Mouse (Mus musculus): Measurements from ENCODE around the gene Pdlim5. TPM values are rescaled to one million over a fixed set of nuclear protein-coding genes. Genes with fewer than 3 reads are reported as not detected.
A peak's percentile ranks its signal among the peaks of the same experiment; 100 is the strongest.

Pdlim5 gene
- polyA plus RNA-seq, 1 experiment from 2014 or later = 29.1 TPM

DNA sequence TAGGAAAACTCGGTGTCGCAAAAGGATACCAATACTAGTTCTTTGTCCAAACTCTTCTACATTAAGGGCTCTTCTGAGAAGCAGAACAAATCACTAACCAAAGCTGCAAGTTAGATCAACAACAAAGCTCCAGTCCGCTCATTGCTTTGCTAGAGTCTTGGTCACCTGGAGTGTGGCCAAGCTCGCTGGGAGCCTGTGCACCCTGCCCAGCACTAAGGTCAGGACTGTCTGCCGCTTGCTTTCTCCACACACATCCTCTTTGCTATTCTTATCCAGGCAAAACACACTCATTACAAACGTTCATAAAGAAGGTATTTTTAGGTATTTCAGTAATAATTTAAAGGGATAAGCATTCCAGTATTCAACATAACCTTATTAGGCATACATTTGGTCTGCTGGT is 73.6 kb downstream of the Pdlim5 start:
- no peak overlapping the region for H3K27ac ChIP-seq (ENCODE audit: low read depth, low read length)

DNA sequence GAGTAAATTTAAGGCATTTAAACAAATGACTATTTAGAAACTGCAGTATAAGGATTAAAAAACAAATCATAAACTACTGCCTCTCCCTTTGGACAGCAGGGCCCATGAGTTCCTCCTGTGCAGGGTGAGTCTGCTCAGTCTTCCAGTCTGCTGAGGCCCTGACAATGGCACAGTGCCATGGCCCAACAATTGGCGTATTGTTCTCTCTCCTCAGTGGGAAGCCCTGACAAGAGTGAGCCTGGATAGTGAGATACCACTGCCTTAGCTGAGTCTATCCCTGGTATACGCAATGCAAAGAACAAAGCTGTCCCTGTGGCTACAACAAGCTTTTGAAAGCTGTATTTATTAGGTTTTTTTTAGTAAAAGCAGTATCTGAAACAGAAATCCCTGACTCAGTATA is 77.3 kb downstream of the Pdlim5 start:
- 76% methylated on average over 2 of the region's 2 CpGs for WGBS
- no peak for DNase-seq (ENCODE audit: low spot score)

More for the DNA sequence above, 73.6 kb downstream of the Pdlim5 start:
- 73% methylated on average over 6 of the region's 6 CpGs for WGBS
- no peaks in the 10 kb centered on the region for H3K4me1 ChIP-seq (replicated peaks; ENCODE audit: control insufficient read depth, insufficient read depth, low read length)
- DNase-seq (ENCODE audit: low spot score) (no peak), ATAC-seq (replicated peaks; ENCODE audit: low FRiP score) (no peak)
- H3K9ac ChIP-seq (ENCODE audit: low read depth, low read length) = no peak overlapping the region
- H3K4me2 ChIP-seq = no peak overlapping the region
- H3K27me3 ChIP-seq (replicated peaks; ENCODE audit: control insufficient read depth, insufficient read depth, low read length) = no peaks in the 10 kb centered on the region
- H3K9me3 ChIP-seq (ENCODE audit: control insufficient read depth, low read length) = no peaks in the 10 kb centered on the region
- H3K4me3 ChIP-seq (ENCODE audit: low read depth, low read length) = no peak overlapping the region
- H3K36me3 ChIP-seq (ENCODE audit: control insufficient read depth, insufficient read depth, low read length) = no peaks in the 10 kb centered on the region

DNA sequence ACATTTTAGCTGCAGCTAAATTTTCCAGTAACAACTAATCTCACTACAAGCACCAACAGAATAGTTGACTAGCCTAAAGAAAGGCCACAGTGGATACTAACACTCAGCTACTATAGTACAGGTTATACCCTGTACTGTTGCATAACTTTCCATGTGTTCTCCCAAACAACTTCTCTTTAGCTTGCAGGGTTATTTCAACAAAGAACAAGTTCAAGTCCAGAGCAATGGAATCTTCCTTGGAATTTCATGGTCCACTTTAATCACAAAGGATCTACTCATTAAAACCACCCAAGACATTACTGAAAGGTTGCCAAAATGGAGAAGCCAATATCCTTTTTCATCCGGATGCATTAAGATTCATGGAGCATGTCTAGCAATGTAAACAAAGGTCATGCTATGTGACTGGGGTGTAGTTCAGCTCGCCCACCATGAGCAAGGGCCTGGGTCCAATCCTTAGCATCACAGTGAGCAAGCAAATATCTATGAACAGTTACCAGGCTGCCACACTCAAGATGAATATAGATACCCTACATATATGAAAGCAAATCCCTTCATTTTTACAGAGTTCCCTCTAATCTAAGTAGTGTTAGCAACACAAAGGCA is 79.3 kb downstream of the Pdlim5 start:
- H3K4me1 ChIP-seq (replicated peaks; ENCODE audit: control insufficient read depth, insufficient read depth, low read length) = no peaks in the 10 kb centered on the region
- 82% methylated on average over 2 of the region's 2 CpGs for WGBS
- no peak overlapping the region for H3K9ac ChIP-seq (ENCODE audit: low read depth, low read length)
- DNase-seq (ENCODE audit: low spot score) (no peak), ATAC-seq (replicated peaks; ENCODE audit: low FRiP score) (no peak)
- H3K27me3 ChIP-seq (replicated peaks; ENCODE audit: control insufficient read depth, insufficient read depth, low read length) = no peaks in the 10 kb centered on the region
- no peaks in the 10 kb centered on the region for H3K9me3 ChIP-seq (ENCODE audit: control insufficient read depth, low read length)
- no peak overlapping the region for H3K4me3 ChIP-seq (ENCODE audit: low read depth, low read length)
- H3K36me3 ChIP-seq (ENCODE audit: control insufficient read depth, insufficient read depth, low read length) = no peaks in the 10 kb centered on the region
- H3K27ac ChIP-seq (ENCODE audit: low read depth, low read length) = no peak overlapping the region
- H3K4me2 ChIP-seq = no peak overlapping the region

More for the DNA sequence above, 77.3 kb downstream of the Pdlim5 start:
- no peak for ATAC-seq (replicated peaks; ENCODE audit: low FRiP score)
- Histone ChIP-seq H3K4me3 (ENCODE audit: low read depth, low read length) (no peak overlapping the region), H3K4me2 (no peak overlapping the region), H3K27ac (ENCODE audit: low read depth, low read length) (no peak overlapping the region), H3K9me3 (ENCODE audit: control insufficient read depth, low read length) (no peaks in the 10 kb centered on the region), H3K27me3 (replicated peaks; ENCODE audit: control insufficient read depth, insufficient read depth, low read length) (no peaks in the 10 kb centered on the region), H3K36me3 (ENCODE audit: control insufficient read depth, insufficient read depth, low read length) (no peaks in the 10 kb centered on the region), H3K9ac (ENCODE audit: low read depth, low read length) (no peak overlapping the region), H3K4me1 (replicated peaks; ENCODE audit: control insufficient read depth, insufficient read depth, low read length) (no peaks in the 10 kb centered on the region)

DNA sequence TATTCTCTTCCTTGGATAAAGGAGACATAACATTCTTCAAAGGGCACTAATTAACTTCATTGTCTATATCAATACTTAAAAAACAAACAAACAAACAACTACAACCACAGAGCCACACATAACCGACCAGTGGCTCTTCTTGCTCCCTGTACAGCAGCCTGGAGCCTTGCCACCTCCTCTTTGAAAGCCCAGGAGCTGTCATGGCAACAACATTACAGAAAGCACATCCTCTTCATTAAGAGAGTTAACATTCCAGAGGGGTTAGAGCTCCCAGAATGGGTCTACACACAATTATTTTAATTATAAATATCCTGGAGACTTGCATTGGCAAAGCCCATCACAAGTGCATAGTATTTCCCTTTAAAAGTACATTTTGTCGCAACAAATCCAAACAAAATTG is 84.4 kb downstream of the Pdlim5 start:
- no peak overlapping the region for H3K9ac ChIP-seq (ENCODE audit: low read depth, low read length)
- DNase-seq (ENCODE audit: low spot score) (no peak), ATAC-seq (replicated peaks; ENCODE audit: low FRiP score) (no peak)
- H3K9me3 ChIP-seq (ENCODE audit: control insufficient read depth, low read length) = no peaks in the 10 kb centered on the region
- no peaks in the 10 kb centered on the region for H3K4me1 ChIP-seq (replicated peaks; ENCODE audit: control insufficient read depth, insufficient read depth, low read length)
- 73% methylated on average over 2 of the region's 2 CpGs for WGBS
- H3K27ac ChIP-seq (ENCODE audit: low read depth, low read length) = no peak overlapping the region
- no peak overlapping the region for H3K4me2 ChIP-seq
- H3K27me3 ChIP-seq (replicated peaks; ENCODE audit: control insufficient read depth, insufficient read depth, low read length) = no peaks in the 10 kb centered on the region
- no peak overlapping the region for H3K4me3 ChIP-seq (ENCODE audit: low read depth, low read length)
- H3K36me3 ChIP-seq (ENCODE audit: control insufficient read depth, insufficient read depth, low read length) = no peaks in the 10 kb centered on the region

DNA sequence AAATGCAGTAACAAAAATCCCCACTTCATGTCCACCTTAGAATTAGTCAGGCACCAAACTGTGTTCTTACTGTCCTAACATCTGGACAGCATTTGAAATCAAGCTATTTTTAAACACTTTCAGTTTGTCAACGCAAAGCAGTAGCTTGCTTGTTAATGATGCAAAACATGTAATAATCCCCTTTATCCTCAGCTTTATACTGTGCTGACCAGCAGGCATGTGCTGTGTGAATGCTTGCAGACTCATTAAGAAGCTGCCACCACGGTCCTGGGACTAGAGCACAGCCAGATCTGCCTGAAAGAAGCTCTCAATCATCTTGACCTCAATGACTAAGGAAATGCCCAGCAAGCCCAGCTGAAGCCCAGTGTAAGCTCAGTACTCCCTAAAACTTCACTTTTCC is 85.0 kb downstream of the Pdlim5 start:
- Histone ChIP-seq H3K27me3 (replicated peaks; ENCODE audit: control insufficient read depth, insufficient read depth, low read length) (no peaks in the 10 kb centered on the region), H3K9me3 (ENCODE audit: control insufficient read depth, low read length) (no peaks in the 10 kb centered on the region), H3K4me3 (ENCODE audit: low read depth, low read length) (no peak overlapping the region), H3K36me3 (ENCODE audit: control insufficient read depth, insufficient read depth, low read length) (no peaks in the 10 kb centered on the region), H3K4me2 (no peak overlapping the region), H3K27ac (ENCODE audit: low read depth, low read length) (no peak overlapping the region), H3K9ac (ENCODE audit: low read depth, low read length) (no peak overlapping the region), H3K4me1 (replicated peaks; ENCODE audit: control insufficient read depth, insufficient read depth, low read length) (no peaks in the 10 kb centered on the region)
- 43% methylated on average over 2 of the region's 2 CpGs for WGBS
- ATAC-seq (replicated peaks; ENCODE audit: low FRiP score) (no peak), DNase-seq (ENCODE audit: low spot score) (no peak)

DNA sequence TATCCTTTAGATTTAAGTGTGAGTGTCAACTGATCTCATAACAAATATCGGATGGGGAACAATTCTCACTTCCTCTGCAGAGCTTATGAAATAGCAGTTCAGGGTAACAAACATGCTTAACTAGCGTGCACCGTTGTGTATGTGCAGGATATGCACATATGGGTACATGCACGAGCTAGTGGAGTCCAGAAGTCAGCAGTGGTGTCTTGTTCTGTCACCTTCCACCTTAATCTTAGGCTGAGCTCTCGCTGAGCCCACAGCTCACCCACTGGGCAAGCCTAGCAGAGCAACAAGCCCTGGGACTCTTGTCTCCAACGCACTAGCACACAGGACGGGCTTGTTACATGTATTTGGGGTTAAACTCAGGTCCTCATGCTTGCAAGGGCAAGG is 100.2 kb downstream of the Pdlim5 start:
- DNase-seq (ENCODE audit: low spot score) (no peak), ATAC-seq (replicated peaks; ENCODE audit: low FRiP score) (no peak)
- 83% methylated on average over 7 of the region's 7 CpGs for WGBS
- H3K36me3 ChIP-seq (ENCODE audit: control insufficient read depth, insufficient read depth, low read length) = no peaks in the 10 kb centered on the region
- H3K27me3 ChIP-seq (replicated peaks; ENCODE audit: control insufficient read depth, insufficient read depth, low read length) = no peaks in the 10 kb centered on the region
- H3K9ac ChIP-seq (ENCODE audit: low read depth, low read length) = no peak overlapping the region
- no peak overlapping the region for H3K4me3 ChIP-seq (ENCODE audit: low read depth, low read length)
- H3K4me2 ChIP-seq = no peak overlapping the region
- no peaks in the 10 kb centered on the region for H3K9me3 ChIP-seq (ENCODE audit: control insufficient read depth, low read length)
- H3K4me1 ChIP-seq (replicated peaks; ENCODE audit: control insufficient read depth, insufficient read depth, low read length) = no peaks in the 10 kb centered on the region
- H3K27ac ChIP-seq (ENCODE audit: low read depth, low read length) = no peak overlapping the region

DNA sequence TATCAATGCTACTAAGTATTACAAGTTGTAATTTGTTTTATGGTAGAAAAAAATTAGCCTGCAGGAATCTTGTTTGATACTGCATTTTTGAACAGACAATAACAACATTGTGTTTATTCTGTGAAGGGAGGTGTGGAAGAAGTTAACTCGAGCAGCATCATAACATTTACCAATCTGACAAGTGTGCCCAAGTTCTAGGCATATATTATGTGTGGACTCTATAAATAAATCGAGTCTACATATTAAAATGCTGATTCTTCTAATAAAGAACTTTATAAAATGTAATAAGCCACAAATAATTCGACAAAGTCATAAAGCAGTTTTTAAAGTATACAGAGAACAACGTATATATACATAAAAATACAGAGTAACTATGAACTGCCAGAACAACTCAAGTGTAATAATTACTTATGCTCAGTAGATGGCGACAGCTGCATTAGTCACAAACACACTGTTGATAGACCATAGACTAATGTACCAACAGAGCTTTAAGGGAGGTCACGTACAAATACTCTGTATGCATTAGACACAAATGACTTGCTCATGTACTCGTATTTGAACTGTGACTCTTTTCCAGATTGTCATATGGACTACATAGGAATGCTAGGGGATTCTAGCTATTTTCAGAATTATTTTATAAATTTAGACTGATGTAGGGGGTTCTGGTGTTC is 100.7 kb downstream of the Pdlim5 start:
- Histone ChIP-seq H3K4me1 (replicated peaks; ENCODE audit: control insufficient read depth, insufficient read depth, low read length) (no peaks in the 10 kb centered on the region), H3K27ac (ENCODE audit: low read depth, low read length) (no peak overlapping the region), H3K4me3 (ENCODE audit: low read depth, low read length) (no peak overlapping the region), H3K4me2 (no peak overlapping the region), H3K9ac (ENCODE audit: low read depth, low read length) (no peak overlapping the region), H3K36me3 (ENCODE audit: control insufficient read depth, insufficient read depth, low read length) (no peaks in the 10 kb centered on the region), H3K27me3 (replicated peaks; ENCODE audit: control insufficient read depth, insufficient read depth, low read length) (no peaks in the 10 kb centered on the region), H3K9me3 (ENCODE audit: control insufficient read depth, low read length) (no peaks in the 10 kb centered on the region)
- 31% methylated on average over 7 of the region's 7 CpGs for WGBS
- DNase-seq (ENCODE audit: low spot score) (no peak), ATAC-seq (replicated peaks; ENCODE audit: low FRiP score) (peak; percentile 64)

DNA sequence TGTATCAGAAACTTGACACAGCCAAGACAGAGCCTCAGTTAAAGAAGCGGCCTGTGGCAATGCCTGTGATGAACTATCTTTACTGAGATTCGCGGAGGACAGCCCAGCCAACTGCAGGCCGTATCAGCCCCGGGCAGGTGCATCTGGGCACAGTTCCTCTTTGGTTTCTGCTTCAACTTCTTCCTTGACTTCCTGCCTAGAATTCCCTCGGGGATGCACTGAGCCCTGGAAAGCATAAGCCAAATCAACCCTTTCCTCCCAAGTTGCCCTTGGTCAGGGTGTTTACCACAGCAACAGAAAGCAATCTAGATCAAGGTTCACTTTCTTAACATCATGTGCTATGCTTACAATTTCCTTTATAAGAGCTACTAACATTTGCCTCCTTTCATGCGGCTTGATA is 101.9 kb downstream of the Pdlim5 start:
- no peaks in the 10 kb centered on the region for H3K4me1 ChIP-seq (replicated peaks; ENCODE audit: control insufficient read depth, insufficient read depth, low read length)
- 75% methylated on average over 7 of the region's 7 CpGs for WGBS
- no peaks in the 10 kb centered on the region for H3K27me3 ChIP-seq (replicated peaks; ENCODE audit: control insufficient read depth, insufficient read depth, low read length)
- no peaks in the 10 kb centered on the region for H3K9me3 ChIP-seq (ENCODE audit: control insufficient read depth, low read length)
- no peak overlapping the region for H3K4me3 ChIP-seq (ENCODE audit: low read depth, low read length)
- H3K4me2 ChIP-seq = no peak overlapping the region
- no peaks in the 10 kb centered on the region for H3K36me3 ChIP-seq (ENCODE audit: control insufficient read depth, insufficient read depth, low read length)
- H3K9ac ChIP-seq (ENCODE audit: low read depth, low read length) = no peak overlapping the region
- DNase-seq (ENCODE audit: low spot score) = no peak
- ATAC-seq (replicated peaks; ENCODE audit: low FRiP score) = no peak
- H3K27ac ChIP-seq (ENCODE audit: low read depth, low read length) = no peak overlapping the region

DNA sequence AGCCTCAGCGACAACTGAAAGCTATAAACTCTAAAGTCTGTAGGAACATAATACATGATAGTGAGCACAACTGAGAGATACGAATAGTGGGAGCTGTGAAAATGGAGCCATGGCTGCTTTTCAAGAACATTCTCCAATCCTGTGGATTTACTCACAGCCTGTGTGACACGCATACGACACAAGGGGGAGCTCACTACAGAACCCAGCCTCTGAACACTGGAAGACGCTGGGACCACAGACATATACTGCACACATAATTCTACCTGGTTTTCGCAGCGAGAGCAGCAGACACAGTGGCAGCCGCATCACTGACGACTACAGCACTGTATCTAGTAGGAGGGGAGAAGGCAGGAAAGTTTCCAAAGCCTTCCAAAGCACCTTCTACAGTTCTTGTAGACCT is 112.8 kb downstream of the Pdlim5 start:
- H3K4me2 ChIP-seq = no peak overlapping the region
- WGBS = 55% methylated on average over 9 of the region's 9 CpGs
- no peaks in the 10 kb centered on the region for H3K27me3 ChIP-seq (replicated peaks; ENCODE audit: control insufficient read depth, insufficient read depth, low read length)
- no peaks in the 10 kb centered on the region for H3K36me3 ChIP-seq (ENCODE audit: control insufficient read depth, insufficient read depth, low read length)
- ATAC-seq (replicated peaks; ENCODE audit: low FRiP score) (peak; percentile 49), DNase-seq (ENCODE audit: low spot score) (no peak)
- peaks cover 12% of the 10 kb centered on the region for H3K4me1 ChIP-seq (replicated peaks; ENCODE audit: control insufficient read depth, insufficient read depth, low read length)
- H3K4me3 ChIP-seq (ENCODE audit: low read depth, low read length) = no peak overlapping the region
- no peak overlapping the region for H3K9ac ChIP-seq (ENCODE audit: low read depth, low read length)
- H3K9me3 ChIP-seq (ENCODE audit: control insufficient read depth, low read length) = no peaks in the 10 kb centered on the region
- H3K27ac ChIP-seq (ENCODE audit: low read depth, low read length) = no peak overlapping the region
